Mouse (Mus musculus): ENCODE measurements around the gene Nebl. TPM values are rescaled to one million over a fixed set of nuclear protein-coding genes. Genes with fewer than 3 reads are reported as not detected.
A peak's percentile ranks its signal among the peaks of the same experiment; 100 is the strongest.

The Nebl gene
- polyA plus RNA-seq, 1 experiment from 2014 or later, result 5.1 TPM

- no peaks in the 10 kb centered on the region for H3K27me3 ChIP-seq (ENCODE audit: insufficient read depth, low read length)
- no peak overlapping the region for H3K4me3 ChIP-seq (replicated peaks; ENCODE audit: low read depth, low read length)
- 93% methylated on average over 2 of the region's 2 CpGs for WGBS
- no peak overlapping the region for H3K27ac ChIP-seq
- ATAC-seq (replicated peaks; ENCODE audit: low FRiP score, low read depth), result no peak
- no peaks in the 10 kb centered on the region for H3K4me1 ChIP-seq (replicated peaks; ENCODE audit: insufficient read depth, low read length)
- no peak for TF ChIP-seq CTCF (IDR thresholded peaks at IDR 0.05; ENCODE audit: low read depth)
- no peak overlapping the region for H3K9ac ChIP-seq (ENCODE audit: low read depth, low read length)
- H3K36me3 ChIP-seq (ENCODE audit: insufficient read depth, low read length), result no peaks in the 10 kb centered on the region
- no peak overlapping the region for H3K4me2 ChIP-seq (ENCODE audit: low read length)
- DNase-seq (ENCODE audit: low spot score), result no peak
- no peaks in the 10 kb centered on the region for H3K9me3 ChIP-seq (replicated peaks; ENCODE audit: low read length)
Observed at GRCm38 (mm10) chr2:17515686-17516085, 215.6 kb downstream of the Nebl start.

- DNase-seq (ENCODE audit: low spot score), result no peak
- no peak overlapping the region for H3K27ac ChIP-seq
- H3K4me3 ChIP-seq (replicated peaks; ENCODE audit: low read depth, low read length), result no peak overlapping the region
- TF ChIP-seq CTCF (IDR thresholded peaks at IDR 0.05; ENCODE audit: low read depth), result no peak
- H3K4me1 ChIP-seq (replicated peaks; ENCODE audit: insufficient read depth, low read length), result no peaks in the 10 kb centered on the region
- H3K4me2 ChIP-seq (ENCODE audit: low read length), result no peak overlapping the region
- H3K9me3 ChIP-seq (replicated peaks; ENCODE audit: low read length), result no peaks in the 10 kb centered on the region
- ATAC-seq (replicated peaks; ENCODE audit: low FRiP score, low read depth), result no peak
- no peak overlapping the region for H3K9ac ChIP-seq (ENCODE audit: low read depth, low read length)
- WGBS, result 66% methylated on average over 12 of the region's 12 CpGs
- no peaks in the 10 kb centered on the region for H3K27me3 ChIP-seq (ENCODE audit: insufficient read depth, low read length)
- no peaks in the 10 kb centered on the region for H3K36me3 ChIP-seq (ENCODE audit: insufficient read depth, low read length)
Observed at GRCm38 (mm10) chr2:17514765-17515164, 216.5 kb downstream of the Nebl start.

DNA sequence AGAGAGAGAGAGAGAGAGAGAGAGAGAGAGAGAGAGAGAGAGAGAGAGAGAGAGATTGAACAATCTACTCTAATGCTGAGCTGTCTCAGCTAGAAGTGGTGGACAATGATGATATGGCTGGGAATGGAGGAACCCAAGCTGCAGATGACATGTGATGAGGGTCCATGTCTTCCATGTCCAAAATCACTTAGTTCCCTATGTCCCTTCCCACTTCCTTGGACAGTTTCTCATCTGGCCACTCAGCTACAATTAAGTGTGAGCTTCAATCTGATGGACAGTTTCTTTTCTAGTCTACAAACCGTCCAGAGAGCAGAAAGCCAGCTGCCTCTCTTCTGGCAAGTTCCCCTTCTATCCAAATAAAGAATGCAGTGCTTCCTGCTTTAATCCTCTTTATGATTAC is 221.3 kb downstream of the Nebl start:
- Histone ChIP-seq H3K9me3 (replicated peaks; ENCODE audit: low read length) (no peaks in the 10 kb centered on the region), H3K4me1 (replicated peaks; ENCODE audit: insufficient read depth, low read length) (no peaks in the 10 kb centered on the region), H3K9ac (ENCODE audit: low read depth, low read length) (no peak overlapping the region), H3K36me3 (ENCODE audit: insufficient read depth, low read length) (no peaks in the 10 kb centered on the region), H3K4me3 (replicated peaks; ENCODE audit: low read depth, low read length) (no peak overlapping the region), H3K27ac (no peak overlapping the region), H3K27me3 (ENCODE audit: insufficient read depth, low read length) (no peaks in the 10 kb centered on the region), H3K4me2 (ENCODE audit: low read length) (no peak overlapping the region)
- peak; percentile 8 for DNase-seq (ENCODE audit: low spot score)
- 30% methylated on average over 1 of the region's 1 CpGs for WGBS
- TF ChIP-seq CTCF (IDR thresholded peaks at IDR 0.05; ENCODE audit: low read depth), result no peak
- no peak for ATAC-seq (replicated peaks; ENCODE audit: low FRiP score, low read depth)

GRCm38 (mm10) chr2:17507362-17507761 is 223.9 kb downstream of the Nebl start:
- H3K4me2 ChIP-seq (ENCODE audit: low read length), result no peak overlapping the region
- H3K27ac ChIP-seq, result no peak overlapping the region
- peak; percentile 19; the same call in 1 of the 2 replicates for TF ChIP-seq CTCF (IDR thresholded peaks at IDR 0.05; ENCODE audit: low read depth)
- no peaks in the 10 kb centered on the region for H3K4me1 ChIP-seq (replicated peaks; ENCODE audit: insufficient read depth, low read length)
- no peak for DNase-seq (ENCODE audit: low spot score)
- H3K9ac ChIP-seq (ENCODE audit: low read depth, low read length), result no peak overlapping the region
- ATAC-seq (replicated peaks; ENCODE audit: low FRiP score, low read depth), result no peak
- H3K27me3 ChIP-seq (ENCODE audit: insufficient read depth, low read length), result no peaks in the 10 kb centered on the region
- H3K9me3 ChIP-seq (replicated peaks; ENCODE audit: low read length), result no peaks in the 10 kb centered on the region
- no peaks in the 10 kb centered on the region for H3K36me3 ChIP-seq (ENCODE audit: insufficient read depth, low read length)
- 89% methylated on average over 2 of the region's 2 CpGs for WGBS
- H3K4me3 ChIP-seq (replicated peaks; ENCODE audit: low read depth, low read length), result no peak overlapping the region

DNA sequence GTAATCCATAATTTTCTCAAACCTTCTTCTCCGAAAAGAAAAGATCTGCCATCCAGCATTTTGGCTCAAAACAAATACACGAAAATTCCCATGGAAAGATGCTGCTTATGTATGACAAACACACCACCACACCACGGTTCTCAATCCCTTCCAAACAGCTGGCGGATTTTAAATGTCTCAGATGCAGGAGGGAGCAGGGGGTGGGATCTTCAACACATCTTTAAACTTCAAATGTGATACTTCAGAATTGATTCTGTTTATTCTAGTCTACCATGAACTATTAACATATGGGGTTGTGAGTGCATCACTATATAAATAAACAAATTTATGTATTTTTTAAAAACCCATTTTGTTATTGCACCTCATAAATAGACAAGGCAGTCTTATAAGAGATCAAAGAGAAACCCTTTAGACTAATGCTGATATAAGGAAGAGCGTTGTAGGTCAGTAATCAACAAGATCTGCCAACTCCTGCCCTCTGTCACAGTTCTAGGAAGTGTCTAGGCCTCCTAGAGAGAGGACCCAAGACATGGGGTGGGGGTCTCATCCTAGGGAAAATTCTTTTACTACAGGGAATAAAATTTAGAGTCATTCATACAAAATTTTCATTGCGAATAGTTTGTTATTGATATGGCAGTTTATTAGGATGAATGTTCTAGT is 227.0 kb downstream of the Nebl start:
- no peaks in the 10 kb centered on the region for H3K9me3 ChIP-seq (replicated peaks; ENCODE audit: low read length)
- 86% methylated on average over 6 of the region's 6 CpGs for WGBS
- ATAC-seq (replicated peaks; ENCODE audit: low FRiP score, low read depth), result no peak

DNA sequence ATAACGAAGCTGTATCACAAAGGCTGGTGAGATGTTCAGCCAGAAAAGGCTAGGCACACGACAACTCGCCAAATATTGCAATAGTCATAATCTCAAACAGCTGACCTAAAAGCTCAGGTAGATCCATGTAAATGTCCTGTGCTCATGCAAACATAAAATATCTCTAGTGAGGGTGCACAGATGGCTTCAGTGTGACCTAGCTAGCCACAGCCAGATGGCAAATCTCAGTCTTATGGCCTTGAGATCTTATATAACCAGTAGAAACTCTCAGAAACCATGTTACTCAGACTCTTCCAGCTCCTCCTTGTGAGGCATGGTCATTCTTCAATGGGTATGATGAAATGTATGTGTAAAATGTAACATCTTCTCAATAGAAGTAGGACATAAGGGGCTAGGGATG is 230.2 kb downstream of the Nebl start:
- no peak overlapping the region for H3K4me3 ChIP-seq (replicated peaks; ENCODE audit: low read depth, low read length)
- no peak for DNase-seq (ENCODE audit: low spot score)
- H3K4me2 ChIP-seq (ENCODE audit: low read length), result no peak overlapping the region
- H3K27me3 ChIP-seq (ENCODE audit: insufficient read depth, low read length), result no peaks in the 10 kb centered on the region
- H3K27ac ChIP-seq, result no peak overlapping the region
- no peak overlapping the region for H3K9ac ChIP-seq (ENCODE audit: low read depth, low read length)
- no peaks in the 10 kb centered on the region for H3K9me3 ChIP-seq (replicated peaks; ENCODE audit: low read length)
- TF ChIP-seq CTCF (IDR thresholded peaks at IDR 0.05; ENCODE audit: low read depth), result no peak
- 91% methylated on average over 3 of the region's 3 CpGs for WGBS
- H3K36me3 ChIP-seq (ENCODE audit: insufficient read depth, low read length), result no peaks in the 10 kb centered on the region
- no peaks in the 10 kb centered on the region for H3K4me1 ChIP-seq (replicated peaks; ENCODE audit: insufficient read depth, low read length)
- ATAC-seq (replicated peaks; ENCODE audit: low FRiP score, low read depth), result no peak

More for the DNA sequence above, 227.0 kb downstream of the Nebl start:
- Histone ChIP-seq H3K4me2 (ENCODE audit: low read length) (no peak overlapping the region), H3K27ac (no peak overlapping the region), H3K27me3 (ENCODE audit: insufficient read depth, low read length) (no peaks in the 10 kb centered on the region), H3K4me3 (replicated peaks; ENCODE audit: low read depth, low read length) (no peak overlapping the region), H3K9ac (ENCODE audit: low read depth, low read length) (no peak overlapping the region), H3K4me1 (replicated peaks; ENCODE audit: insufficient read depth, low read length) (no peaks in the 10 kb centered on the region), H3K36me3 (ENCODE audit: insufficient read depth, low read length) (no peaks in the 10 kb centered on the region)
- DNase-seq (ENCODE audit: low spot score), result no peak
- TF ChIP-seq CTCF (IDR thresholded peaks at IDR 0.05; ENCODE audit: low read depth), result no peak

Data from kidney, postnatal 0 days (tissue).